Mouse (Mus musculus) E14TG2a.4 (cell line): ENCODE results near the gene 1700008O03Rik.

Experiments used
- CTCF ChIP-seq: conservative IDR thresholded peaks from 2 replicates; pipeline ENCODE4 v1.5.1; 2014; ENCODE audit warnings: low read length
- NANOG ChIP-seq: IDR thresholded peaks from 2 replicates; pipeline ENCODE4 v1.6.1; 2014; ENCODE audit warnings: borderline replicate concordance, low read length, mixed read lengths
- POU5F1 ChIP-seq: IDR thresholded peaks from 2 replicates; pipeline ENCODE4 v1.6.1; 2014; ENCODE audit warnings: low read length, borderline replicate concordance

GRCm38 (mm10) chr7:44384716-44385059, 932 bp downstream of the 1700008O03Rik start:
- no peak for TF ChIP-seq CTCF
- no peak for TF ChIP-seq NANOG
- TF ChIP-seq POU5F1, result no peak
